Mouse (Mus musculus): ENCODE measurements at regions not wholly inside any gene's neighbourhood (a gene's known extent, or its start where the extent isn't known, plus 50 kb on each side); places are given as distances from the start of the nearest gene placed in this dataset.

DNA sequence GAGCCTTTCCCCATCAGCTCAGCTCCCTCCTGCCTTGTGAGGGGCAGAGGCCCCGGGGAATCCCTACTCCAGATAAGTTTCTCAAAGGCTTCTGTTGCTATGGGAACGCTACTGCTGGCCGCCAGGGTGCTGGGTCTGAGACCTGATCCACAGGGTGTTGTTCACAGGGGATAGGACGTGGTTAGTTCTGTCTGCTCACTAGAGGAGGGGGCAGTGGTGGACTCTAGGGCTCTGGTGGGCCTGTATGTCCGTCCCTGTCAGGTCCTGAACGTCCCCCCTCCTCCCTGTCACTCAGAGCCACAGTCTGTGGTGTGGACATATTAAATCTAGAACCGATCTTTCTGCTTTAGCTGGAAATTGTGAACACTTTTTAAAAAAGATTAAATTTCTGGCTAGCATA is 116.0 kb downstream of the Tex29 start:
- 0 out of 2 replicates have a peak, but pooled peaks cover 7% of the 10 kb centered on the region for H3K4me1 ChIP-seq (replicated peaks)
- H3K9me3 ChIP-seq: 0 out of 2 replicates have a peak, but pooled peaks cover 4% of the 10 kb centered on the region
- no peaks in the 10 kb centered on the region for H3K36me3 ChIP-seq
- peaks cover 8% of the 10 kb centered on the region; the same call in 1 of the 2 replicates for H3K27me3 ChIP-seq (ENCODE audit: insufficient read depth, poor library complexity, severe bottlenecking)
- no peak for DNase-seq (ENCODE audit: low spot score)
- no peak overlapping the region for H3K27ac ChIP-seq
- WGBS: 24% methylated on average over 7 of the region's 7 CpGs
- no peak overlapping the region for H3K4me3 ChIP-seq

DNA sequence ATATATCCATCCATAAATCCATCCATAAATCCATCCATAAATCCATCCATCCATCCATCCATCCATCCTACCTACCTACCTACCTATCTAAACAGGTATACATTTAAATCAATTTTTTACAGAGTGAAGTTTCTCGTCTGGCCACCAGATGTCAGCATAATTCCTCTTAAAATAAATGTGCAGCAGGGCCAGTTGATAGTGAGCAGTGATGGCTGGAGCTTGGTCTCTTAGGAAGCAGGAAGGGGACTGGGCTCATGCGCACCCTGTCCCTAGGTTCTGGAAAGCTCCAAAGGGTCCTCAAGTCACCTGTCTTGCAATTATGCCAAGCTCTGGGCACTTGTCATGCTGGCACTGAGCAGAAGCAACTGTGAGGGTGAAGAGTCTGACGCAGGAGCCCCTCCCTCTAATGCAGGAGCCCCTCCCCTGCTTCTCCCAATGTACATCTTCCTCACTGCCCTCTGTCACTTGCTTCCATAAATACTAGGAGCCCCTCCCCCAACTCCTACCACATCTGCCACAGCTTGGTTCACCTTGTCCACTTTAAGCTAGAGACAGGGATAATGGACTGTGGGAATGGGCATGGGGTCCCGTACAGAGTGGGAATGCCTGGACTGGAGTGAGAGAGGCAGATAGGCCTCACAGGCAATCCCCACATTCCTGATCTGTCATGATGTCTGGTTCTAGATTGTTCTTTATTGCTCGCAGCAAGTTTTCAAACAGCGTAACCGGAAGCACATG is 116.9 kb downstream of the Tex29 start:
- Histone ChIP-seq H3K27ac (no peak overlapping the region), H3K9me3 (no peaks in the 10 kb centered on the region), H3K4me1 (replicated peaks) (0 out of 2 replicates have a peak, but pooled peaks cover 7% of the 10 kb centered on the region), H3K27me3 (ENCODE audit: insufficient read depth, poor library complexity, severe bottlenecking) (peaks cover 17% of the 10 kb centered on the region; the same call in 1 of the 2 replicates), H3K4me3 (no peak overlapping the region), H3K36me3 (no peaks in the 10 kb centered on the region)
- 67% methylated on average over 7 of the region's 7 CpGs for WGBS
- peak; percentile 20 for DNase-seq (ENCODE audit: low spot score)

DNA sequence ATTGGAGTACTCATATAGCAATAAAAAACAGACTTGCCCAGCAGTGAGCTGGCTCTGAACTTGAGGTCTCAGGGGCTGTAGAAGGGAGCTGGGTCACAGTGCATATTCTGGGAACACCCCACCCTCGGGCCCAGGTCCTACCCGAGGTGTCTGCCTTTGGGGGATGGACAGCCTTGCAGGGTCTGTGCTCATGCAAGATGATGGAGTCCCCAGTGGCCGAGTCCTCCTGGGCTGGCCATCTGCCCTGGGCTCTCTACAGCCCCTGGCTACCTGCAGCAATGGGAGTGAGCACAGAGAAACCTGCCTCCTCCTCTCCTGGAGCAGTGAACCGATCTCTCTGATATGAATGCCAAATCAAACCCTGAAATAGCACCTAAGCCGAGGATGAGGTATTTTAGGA is 117.9 kb downstream of the Tex29 start:
- 73% methylated on average over 5 of the region's 5 CpGs for WGBS
- H3K36me3 ChIP-seq: no peaks in the 10 kb centered on the region
- H3K4me1 ChIP-seq (replicated peaks): 0 out of 2 replicates have a peak, but pooled peaks cover 7% of the 10 kb centered on the region
- no peak overlapping the region for H3K27ac ChIP-seq
- H3K9me3 ChIP-seq: no peaks in the 10 kb centered on the region
- H3K4me3 ChIP-seq: no peak overlapping the region
- H3K27me3 ChIP-seq (ENCODE audit: insufficient read depth, poor library complexity, severe bottlenecking): peaks cover 17% of the 10 kb centered on the region; the same call in 1 of the 2 replicates
- no peak for DNase-seq (ENCODE audit: low spot score)

DNA sequence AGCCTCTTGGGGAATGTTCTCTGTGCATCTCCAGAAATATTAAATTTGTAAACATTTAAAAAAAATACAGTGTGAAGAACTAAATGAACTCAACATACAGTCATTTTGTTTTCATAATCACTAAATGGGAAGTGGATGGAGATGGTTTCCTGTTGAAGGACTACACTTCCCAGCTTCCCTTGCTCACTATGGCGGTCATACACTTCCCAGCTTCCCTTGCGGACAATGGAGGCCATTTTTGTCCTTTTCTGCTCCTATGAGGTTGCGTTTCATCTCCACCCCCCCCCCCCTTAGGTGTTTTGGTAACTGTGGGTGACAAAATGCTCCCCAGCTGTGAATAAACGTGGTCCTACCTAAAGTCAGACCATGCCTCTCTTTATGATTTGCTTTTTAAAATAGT is 119.2 kb downstream of the Tex29 start:
- 81% methylated on average over 4 of the region's 4 CpGs for WGBS
- DNase-seq (ENCODE audit: low spot score): no peak
- peaks cover 17% of the 10 kb centered on the region; the same call in 1 of the 2 replicates for H3K27me3 ChIP-seq (ENCODE audit: insufficient read depth, poor library complexity, severe bottlenecking)
- no peak overlapping the region for H3K4me3 ChIP-seq
- no peak overlapping the region for H3K27ac ChIP-seq
- H3K9me3 ChIP-seq: no peaks in the 10 kb centered on the region
- no peaks in the 10 kb centered on the region for H3K36me3 ChIP-seq
- H3K4me1 ChIP-seq (replicated peaks): 0 out of 2 replicates have a peak, but pooled peaks cover 7% of the 10 kb centered on the region

DNA sequence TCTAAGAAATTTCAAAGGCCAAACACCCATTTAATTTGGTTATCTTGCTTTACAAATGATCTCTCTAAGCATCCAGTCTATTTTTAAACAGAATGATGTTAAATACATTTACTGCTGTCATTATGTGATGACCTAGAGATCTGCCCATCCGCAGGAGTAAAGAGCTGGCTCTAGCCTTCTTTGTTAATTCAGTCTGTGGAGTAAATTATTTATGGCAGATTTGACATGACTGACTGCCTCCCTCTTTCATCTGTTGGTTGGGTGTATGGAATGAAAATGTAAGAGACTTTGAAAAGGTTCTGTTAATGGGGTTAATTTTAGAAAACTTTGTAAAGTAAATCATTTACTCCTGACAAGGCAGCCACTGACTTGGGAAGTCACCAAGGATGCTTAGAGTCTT is 123.3 kb downstream of the Tex29 start:
- Histone ChIP-seq H3K27ac (no peak overlapping the region), H3K9me3 (no peaks in the 10 kb centered on the region), H3K36me3 (no peaks in the 10 kb centered on the region), H3K27me3 (ENCODE audit: insufficient read depth, poor library complexity, severe bottlenecking) (peaks cover 21% of the 10 kb centered on the region), H3K4me1 (replicated peaks) (no peaks in the 10 kb centered on the region), H3K4me3 (no peak overlapping the region)
- whole genome bisulfite sequencing: 77% methylated on average over 1 of the region's 1 CpGs
- no peak for DNase-seq (ENCODE audit: low spot score)

DNA sequence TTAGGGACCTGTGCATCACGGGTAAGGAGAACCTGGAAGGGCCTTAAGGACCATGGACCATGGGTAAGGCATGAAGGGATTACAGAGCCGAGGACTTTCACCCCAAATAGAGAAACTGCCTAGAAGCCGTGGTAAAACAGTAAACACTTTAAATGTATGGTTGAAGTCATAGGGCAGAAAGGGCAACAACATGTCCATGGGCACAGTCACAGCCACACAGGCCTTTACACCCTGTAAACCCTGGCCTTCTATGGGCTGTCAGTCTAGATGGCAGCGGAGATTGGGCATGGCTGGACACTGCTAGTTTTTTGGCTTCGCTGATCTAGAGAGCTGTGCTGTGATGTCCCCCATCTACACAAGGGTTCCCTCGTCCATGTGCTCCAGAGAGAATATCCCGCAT is 127.4 kb downstream of the Tex29 start:
- Histone ChIP-seq H3K27me3 (ENCODE audit: insufficient read depth, poor library complexity, severe bottlenecking) (peaks cover 16% of the 10 kb centered on the region), H3K9me3 (no peaks in the 10 kb centered on the region), H3K27ac (no peak overlapping the region), H3K36me3 (no peaks in the 10 kb centered on the region), H3K4me1 (replicated peaks) (no peaks in the 10 kb centered on the region), H3K4me3 (no peak overlapping the region)
- DNase-seq (ENCODE audit: low spot score): no peak
- WGBS: 90% methylated on average over 7 of the region's 7 CpGs

DNA sequence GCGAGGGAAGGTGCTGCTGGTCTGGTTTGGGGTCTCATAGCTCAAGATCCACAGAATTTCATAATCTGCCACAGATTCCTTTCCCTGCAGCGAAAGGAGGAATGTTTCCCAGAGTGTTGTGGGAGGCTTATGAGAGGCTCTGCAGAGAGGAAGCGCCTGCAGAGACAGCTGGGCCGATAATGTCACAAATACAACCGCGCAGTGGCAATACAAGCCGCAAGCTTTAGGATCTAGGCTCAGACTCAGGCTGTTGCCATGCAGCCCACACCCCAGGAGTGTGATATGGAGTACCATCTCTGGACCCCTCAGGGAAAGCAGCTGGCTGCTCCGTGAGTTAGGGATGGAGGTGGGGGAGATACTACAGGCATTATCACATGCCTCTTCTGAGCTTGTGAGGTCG is 130.2 kb downstream of the Tex29 start:
- Histone ChIP-seq H3K27me3 (ENCODE audit: insufficient read depth, poor library complexity, severe bottlenecking) (peaks cover 20% of the 10 kb centered on the region), H3K4me1 (replicated peaks) (no peaks in the 10 kb centered on the region), H3K9me3 (no peaks in the 10 kb centered on the region), H3K36me3 (no peaks in the 10 kb centered on the region), H3K4me3 (no peak overlapping the region), H3K27ac (no peak overlapping the region)
- WGBS: 88% methylated on average over 9 of the region's 9 CpGs
- no peak for DNase-seq (ENCODE audit: low spot score)

DNA sequence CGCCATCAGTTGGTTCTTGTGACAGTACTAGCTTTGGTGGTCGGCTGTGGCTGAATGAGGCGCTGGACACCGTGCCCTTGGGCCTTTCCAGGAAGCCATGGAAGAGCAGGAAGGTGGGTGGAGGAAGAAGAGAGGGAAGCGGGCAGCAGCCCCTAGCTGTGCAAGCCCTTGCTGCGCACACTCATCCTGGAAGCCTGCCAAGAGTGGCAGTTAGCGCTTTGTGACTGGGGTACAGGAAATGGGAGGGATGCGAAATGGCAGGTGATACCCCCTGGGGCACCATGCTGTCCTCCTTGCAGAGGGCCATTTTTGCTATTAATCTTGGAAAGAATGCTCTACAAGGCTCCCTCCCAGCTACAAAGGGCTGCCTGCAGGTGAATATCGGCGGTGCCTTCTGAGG is 133.2 kb downstream of the Tex29 start:
- no peaks in the 10 kb centered on the region for H3K4me1 ChIP-seq (replicated peaks)
- no peak for DNase-seq (ENCODE audit: low spot score)
- WGBS: 85% methylated on average over 10 of the region's 10 CpGs

DNA sequence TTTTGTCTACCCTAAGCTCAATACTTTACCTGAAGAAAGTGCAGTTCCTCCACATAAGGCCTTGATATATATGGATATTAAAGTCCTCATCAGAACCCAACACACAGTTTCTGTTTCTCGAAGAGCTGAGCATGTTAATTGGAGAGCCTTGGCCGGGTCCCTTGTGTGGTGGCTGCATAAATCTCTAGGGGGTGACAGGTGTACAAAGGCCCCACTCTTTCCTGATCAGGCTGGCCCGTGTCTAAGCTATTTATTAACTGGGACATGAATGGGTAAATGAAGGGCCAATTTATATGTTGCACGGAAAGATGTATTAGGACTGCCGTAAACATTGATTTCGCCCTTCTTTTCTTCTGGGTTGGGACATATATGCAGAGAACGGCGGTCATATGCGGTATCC is 136.8 kb downstream of the Tex29 start:
- H3K4me1 ChIP-seq (replicated peaks): no peaks in the 10 kb centered on the region
- H3K9me3 ChIP-seq: no peaks in the 10 kb centered on the region
- H3K27me3 ChIP-seq (ENCODE audit: insufficient read depth, poor library complexity, severe bottlenecking): peaks cover 11% of the 10 kb centered on the region; the same call in 1 of the 2 replicates
- H3K27ac ChIP-seq: no peak overlapping the region
- 82% methylated on average over 9 of the region's 9 CpGs for WGBS
- DNase-seq (ENCODE audit: low spot score): no peak
- no peaks in the 10 kb centered on the region for H3K36me3 ChIP-seq
- H3K4me3 ChIP-seq: no peak overlapping the region

More for the DNA sequence above, 133.2 kb downstream of the Tex29 start:
- Histone ChIP-seq H3K27me3 (ENCODE audit: insufficient read depth, poor library complexity, severe bottlenecking) (peaks cover 13% of the 10 kb centered on the region), H3K9me3 (no peaks in the 10 kb centered on the region), H3K36me3 (no peaks in the 10 kb centered on the region), H3K27ac (0 out of 2 replicates have a peak overlapping the region, but pooled peaks have one; percentile 5), H3K4me3 (no peak overlapping the region)

DNA sequence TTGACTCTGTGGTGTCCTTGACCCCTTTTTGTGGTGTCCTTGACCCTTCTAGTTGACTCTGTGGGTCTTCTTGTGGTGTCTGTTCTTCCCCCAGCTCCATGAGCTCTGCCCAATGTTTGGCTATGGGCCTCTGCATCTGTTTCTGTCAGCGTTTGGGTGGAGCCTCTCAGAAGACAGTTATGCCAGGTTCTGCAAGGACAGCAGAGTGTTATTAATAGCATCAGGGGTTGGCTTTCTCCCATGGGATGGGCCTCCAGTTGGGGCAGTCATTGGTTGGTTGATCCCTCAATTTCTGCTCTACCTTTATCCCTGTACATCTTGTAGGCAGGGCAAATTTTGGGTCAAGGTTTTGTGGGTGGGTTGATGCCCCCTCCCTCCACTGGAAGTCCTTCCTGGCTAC is 138.8 kb downstream of the Tex29 start:
- WGBS: 81% methylated on average over 1 of the region's 1 CpGs
- H3K4me3 ChIP-seq: no peak overlapping the region

DNA sequence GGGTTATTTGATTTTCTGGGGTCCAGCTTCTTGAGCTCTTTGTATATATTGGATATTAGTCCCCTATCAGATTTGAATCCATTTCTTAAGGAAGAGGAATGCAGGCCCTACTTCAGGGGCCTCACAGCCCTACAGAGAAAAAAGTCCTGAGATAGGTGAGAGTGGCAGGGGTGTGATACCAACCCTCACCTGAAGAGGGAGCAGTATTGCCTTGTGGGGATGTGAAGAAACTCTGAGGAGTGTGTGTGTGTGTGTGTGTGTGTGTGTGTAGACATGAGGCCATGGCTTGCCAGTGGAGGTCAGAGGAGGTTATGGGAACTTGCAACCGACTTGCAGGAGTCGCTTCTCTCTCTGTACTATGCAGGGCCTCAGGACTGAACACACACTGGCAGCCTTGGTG is 141.2 kb downstream of the Tex29 start:
- DNase-seq (ENCODE audit: low spot score): peak; percentile 26
- Histone ChIP-seq H3K4me3 (no peak overlapping the region), H3K27me3 (ENCODE audit: insufficient read depth, poor library complexity, severe bottlenecking) (no peaks in the 10 kb centered on the region), H3K9me3 (no peaks in the 10 kb centered on the region), H3K27ac (no peak overlapping the region), H3K4me1 (replicated peaks) (no peaks in the 10 kb centered on the region), H3K36me3 (no peaks in the 10 kb centered on the region)
- 71% methylated on average over 2 of the region's 2 CpGs for WGBS

More for the DNA sequence above, 138.8 kb downstream of the Tex29 start:
- Histone ChIP-seq H3K36me3 (no peaks in the 10 kb centered on the region), H3K27ac (no peak overlapping the region), H3K4me1 (replicated peaks) (no peaks in the 10 kb centered on the region), H3K9me3 (no peaks in the 10 kb centered on the region), H3K27me3 (ENCODE audit: insufficient read depth, poor library complexity, severe bottlenecking) (no peaks in the 10 kb centered on the region)
- no peak for DNase-seq (ENCODE audit: low spot score)

DNA sequence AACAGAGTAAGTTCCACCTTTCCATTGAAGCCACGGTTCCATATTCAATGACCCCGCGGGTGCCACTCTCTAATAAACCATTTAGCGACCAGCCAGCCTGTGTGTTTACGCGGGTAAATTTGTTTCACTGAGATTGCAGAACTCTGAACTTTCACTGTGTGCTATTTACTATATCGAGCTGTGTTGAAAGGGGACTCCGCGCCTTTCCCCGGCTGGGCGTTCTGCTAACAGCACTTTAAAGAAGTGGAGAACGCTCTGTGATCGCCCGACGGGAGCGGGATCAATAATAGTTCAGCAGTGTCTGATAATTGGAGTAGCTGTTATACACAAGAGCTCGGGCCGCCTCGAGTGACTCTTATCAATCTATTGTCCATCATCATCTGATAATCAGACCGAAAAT is 149.8 kb downstream of the Tex29 start:
- 85% methylated on average over 20 of the region's 20 CpGs for WGBS

DNA sequence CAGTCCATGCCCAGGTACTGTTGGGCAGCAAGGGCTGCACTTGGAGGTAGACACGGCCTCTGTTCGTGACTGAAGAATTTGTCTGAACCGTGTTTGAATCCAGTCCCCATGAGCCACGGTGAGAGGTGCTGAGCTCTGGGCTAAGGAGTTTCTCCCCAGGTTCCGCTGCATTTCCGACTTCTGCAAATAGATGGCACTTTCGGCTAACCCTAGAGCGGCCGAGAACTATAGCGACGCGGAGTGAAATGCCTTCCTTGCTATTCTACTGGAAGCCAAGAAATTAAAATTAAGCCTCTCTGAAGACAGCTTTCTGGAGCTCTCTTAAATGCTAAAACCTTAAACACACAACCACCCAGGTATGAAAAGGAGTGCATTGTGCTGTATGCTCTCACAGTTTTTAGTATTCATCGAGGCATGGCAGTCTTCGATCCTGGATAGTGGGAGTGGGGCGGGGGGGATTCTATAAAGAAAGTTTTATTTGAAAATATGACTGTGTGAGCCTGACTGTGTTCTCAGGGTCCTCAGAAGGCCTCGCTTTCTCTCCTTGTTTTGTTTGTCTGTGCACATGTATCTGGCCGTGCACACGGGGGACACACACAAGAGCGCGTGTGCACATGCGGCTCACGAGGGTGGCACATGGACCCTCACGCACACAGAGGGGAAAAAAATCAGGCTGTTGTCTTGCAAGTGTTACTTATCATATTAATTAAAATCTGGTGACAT is 159.6 kb downstream of the Tex29 start:
- Histone ChIP-seq H3K27me3 (ENCODE audit: insufficient read depth, poor library complexity, severe bottlenecking) (peaks cover 72% of the 10 kb centered on the region), H3K4me3 (no peak overlapping the region), H3K9me3 (no peaks in the 10 kb centered on the region), H3K27ac (no peak overlapping the region), H3K4me1 (replicated peaks) (peaks cover 25% of the 10 kb centered on the region), H3K36me3 (no peaks in the 10 kb centered on the region)
- peak; percentile 58 for DNase-seq (ENCODE audit: low spot score)
- 30% methylated on average over 23 of the region's 23 CpGs for WGBS

More for the DNA sequence above, 149.8 kb downstream of the Tex29 start:
- Histone ChIP-seq H3K27ac (no peak overlapping the region), H3K36me3 (no peaks in the 10 kb centered on the region), H3K4me1 (replicated peaks) (no peaks in the 10 kb centered on the region), H3K9me3 (no peaks in the 10 kb centered on the region), H3K27me3 (ENCODE audit: insufficient read depth, poor library complexity, severe bottlenecking) (0 out of 2 replicates have a peak, but pooled peaks cover 3% of the 10 kb centered on the region), H3K4me3 (no peak overlapping the region)
- DNase-seq (ENCODE audit: low spot score): no peak

All from hindbrain, embryonic 10.5 days (tissue).